Mouse (Mus musculus): Measurements from ENCODE around the gene Tcl1b4.
"Not testable (repeated sequence)": the region's sequence is repeated elsewhere in the genome, so short reads cannot be mapped to it uniquely, and the experiment has no call there.

Gene Tcl1b4

DNA sequence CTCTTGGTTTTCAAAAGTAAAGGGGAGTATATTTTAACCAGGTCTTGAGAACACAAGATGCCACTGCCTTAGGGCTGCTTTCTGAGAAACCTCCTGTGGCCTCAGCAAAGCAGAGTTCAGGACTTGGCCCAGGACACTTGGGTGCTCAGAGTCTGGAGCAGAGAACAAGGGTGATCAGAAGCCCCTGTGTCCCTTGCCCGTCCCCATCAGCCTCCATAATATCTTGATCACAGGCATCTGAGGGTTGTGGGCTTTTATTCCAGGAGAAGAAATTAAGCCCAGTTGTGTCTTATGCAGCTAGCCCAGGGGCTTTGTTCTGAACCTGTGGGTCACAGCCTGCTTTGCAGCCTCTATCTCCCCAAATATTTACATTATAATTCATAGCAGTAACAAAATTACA, at the start of gene Tcl1b4:
Gene Tcl1b4, plus strand, starts transcription at position 301 of the 400 bp plus-strand sequence.
- in situ Hi-C loops (cut with MboI, MseI) = not testable (repeated sequence)

DNA sequence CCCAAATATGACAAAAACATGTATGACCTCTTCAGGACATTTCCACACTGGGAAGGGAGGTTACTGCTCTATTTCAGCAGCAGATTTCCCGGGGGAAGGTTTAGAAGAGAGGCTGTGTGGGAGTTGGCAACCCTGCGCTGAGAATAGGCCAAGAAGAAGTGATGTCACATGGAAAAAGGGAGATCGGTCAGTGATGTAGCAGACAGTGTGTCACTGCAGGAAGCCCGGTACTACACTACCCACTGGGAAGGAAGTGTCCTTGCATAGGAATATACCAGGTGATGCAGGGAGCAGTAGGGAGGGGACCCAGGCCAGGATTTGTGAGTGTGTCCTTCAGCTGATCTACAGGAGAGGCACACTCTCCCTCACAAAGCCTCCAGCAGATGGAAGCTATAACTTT, 46.5 kb upstream of the Tcl1b4 start:
- in situ Hi-C loops (cut with MboI, MseI) = not testable (repeated sequence)

- in situ Hi-C loops (cut with MboI, MseI) = no loop called here
These were observed 42.9 kb upstream of the Tcl1b4 start for GRCm38 (mm10) chr12:105158842-105159241.

DNA sequence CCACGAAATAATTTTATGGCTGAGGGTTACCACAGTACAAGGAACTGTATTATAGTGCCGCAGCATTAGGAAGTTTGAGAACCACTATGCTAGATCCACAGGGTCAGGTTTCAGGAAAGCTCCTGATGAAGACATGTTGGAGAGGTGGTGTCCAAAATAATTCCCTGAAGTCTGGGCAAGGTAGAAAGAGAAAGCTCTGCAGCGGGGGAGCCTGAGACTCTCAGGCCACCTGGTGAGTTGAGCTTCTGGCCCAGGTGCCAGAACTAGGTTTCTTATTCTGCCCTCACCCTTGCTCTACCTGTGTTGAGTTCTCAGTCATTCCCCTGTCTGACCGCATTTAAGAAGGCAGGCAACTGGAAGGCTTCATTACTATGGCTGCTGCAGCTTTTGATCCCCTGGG, 42.4 kb upstream of the Tcl1b4 start, which contains the start of gene Tcl1b1:
Gene Tcl1b1, plus strand, starts transcription at position 301 of the 400 bp plus-strand sequence.
- in situ Hi-C loops (cut with MboI, MseI) = no loop called here

- in situ Hi-C loops (cut with MboI, MseI) = no loop called here
These were observed 35.0 kb upstream of the Tcl1b4 start for GRCm38 (mm10) chr12:105166734-105167133.

DNA sequence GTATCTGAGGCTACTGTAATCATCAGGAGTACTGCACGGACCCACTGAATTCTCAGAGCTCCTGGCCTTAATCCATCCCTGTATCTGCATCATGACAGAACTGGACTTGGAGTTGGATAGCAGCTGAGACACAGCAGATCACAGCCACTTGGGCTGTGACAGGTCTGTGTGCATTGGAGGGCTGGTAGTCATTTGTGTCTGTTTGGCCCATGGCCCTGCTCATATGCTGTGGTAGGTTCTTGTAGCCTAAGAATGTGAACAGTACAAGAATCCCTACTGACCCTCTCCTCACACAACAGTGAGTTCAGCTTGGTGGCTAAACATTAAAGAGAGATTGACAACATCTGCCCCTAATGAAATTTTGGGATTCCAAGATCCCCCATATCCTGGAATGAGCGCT, 28.4 kb upstream of the Tcl1b4 start:
- in situ Hi-C loops (cut with MboI, MseI) = no loop called here

GRCm38 (mm10) chr12:105174318-105174717, 27.4 kb upstream of the Tcl1b4 start:
- in situ Hi-C loops (cut with MboI, MseI) = not testable (repeated sequence)

DNA sequence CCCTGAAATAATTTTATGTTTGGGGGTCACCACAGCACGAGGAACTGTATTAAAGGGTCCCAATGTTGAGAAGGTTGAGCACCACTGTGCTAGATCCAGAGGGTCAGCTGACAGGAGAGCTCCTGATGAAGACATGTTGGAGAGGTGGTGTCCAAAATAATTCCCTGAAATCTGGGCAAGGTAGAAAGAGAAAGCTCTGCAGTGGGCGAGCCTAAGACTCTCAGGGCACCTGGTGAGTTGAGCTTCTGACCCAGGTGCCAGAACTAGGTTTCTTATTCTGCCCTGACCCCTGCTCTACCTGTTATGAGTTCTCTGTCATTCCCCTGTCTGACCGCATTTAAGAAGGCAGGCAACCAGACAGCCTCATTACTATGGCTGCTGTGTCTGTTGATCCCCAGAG, 25.7 kb upstream of the Tcl1b4 start, which contains the start of gene Tcl1b5:
Gene Tcl1b5, plus strand, starts transcription at position 301 of the 400 bp plus-strand sequence.
- in situ Hi-C loops (cut with MboI, MseI) = not testable (repeated sequence)

- in situ Hi-C loops (cut with MboI, MseI) = not testable (repeated sequence)
These were observed 20.6 kb upstream of the Tcl1b4 start for GRCm38 (mm10) chr12:105181040-105181644.

- in situ Hi-C loops (cut with MboI, MseI) = not testable (repeated sequence)
These were observed 12.8 kb upstream of the Tcl1b4 start for GRCm38 (mm10) chr12:105188980-105189379.

DNA sequence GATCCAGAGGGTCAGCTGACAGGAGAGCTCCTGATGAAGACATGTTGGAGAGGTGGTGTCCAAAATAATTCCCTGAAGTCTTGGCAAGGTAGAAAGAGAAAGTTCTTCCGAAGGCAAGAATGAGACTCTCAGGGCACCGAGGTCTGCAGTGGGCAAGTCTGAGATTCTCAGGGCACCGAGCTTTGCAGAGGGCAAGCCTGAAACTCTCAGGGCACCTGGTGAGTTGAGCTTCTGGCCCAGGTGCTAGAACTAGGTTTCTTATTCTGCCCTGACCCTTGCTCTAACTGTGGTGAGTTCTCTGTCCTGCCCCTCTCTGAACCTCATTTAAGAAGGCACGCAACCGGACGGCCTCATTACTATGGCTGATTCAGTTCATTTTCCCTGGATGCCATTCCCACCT, 11.0 kb upstream of the Tcl1b4 start, which contains the start of gene Tcl1b3:
Gene Tcl1b3, plus strand, starts transcription at position 301 of the 400 bp plus-strand sequence.
- in situ Hi-C loops (cut with MboI, MseI) = not testable (repeated sequence)

GRCm38 (mm10) chr12:105199684-105200497, 1.9 kb upstream of the Tcl1b4 start:
- in situ Hi-C loops (cut with MboI, MseI) = not testable (repeated sequence)

DNA sequence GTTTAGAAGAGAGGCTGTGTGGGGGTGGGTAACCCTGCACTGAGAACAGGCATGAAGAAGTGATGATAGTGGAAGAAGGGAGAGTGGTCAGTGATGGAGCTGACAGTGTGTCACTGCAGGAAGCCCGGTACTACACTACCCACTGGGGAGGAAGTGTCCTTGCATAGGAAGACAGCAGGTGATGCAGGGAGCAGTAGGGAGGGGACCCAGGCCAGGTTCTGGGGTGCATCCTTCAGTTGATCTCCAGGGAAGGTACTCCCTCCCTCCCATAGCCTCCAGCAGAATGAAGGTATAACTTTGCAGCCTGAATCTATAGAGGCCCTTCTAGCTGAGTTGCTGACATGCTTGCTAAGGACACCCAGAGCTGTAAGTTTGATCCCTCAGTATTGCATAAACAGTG, 5.3 kb downstream of the Tcl1b4 start:
- in situ Hi-C loops (cut with MboI, MseI) = no loop called here

DNA sequence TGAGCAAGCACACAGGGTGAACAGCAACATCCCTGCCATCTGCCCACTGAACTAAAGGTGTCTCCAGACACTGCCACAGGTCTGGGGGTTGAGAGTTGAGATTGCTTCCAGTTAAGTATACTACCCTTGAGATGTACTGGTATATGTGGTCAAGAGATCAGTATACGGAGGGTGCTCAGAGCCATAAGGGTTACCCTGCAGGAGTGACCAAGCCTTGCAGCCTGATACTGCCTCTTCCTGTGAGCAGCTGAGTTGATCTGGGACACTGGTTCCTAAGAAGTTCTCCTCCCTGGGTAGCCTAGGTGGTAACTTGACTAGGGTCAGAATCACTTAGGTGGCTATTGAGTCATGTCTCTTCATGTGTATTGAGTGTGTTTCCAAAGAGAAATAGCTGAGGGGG, 6.7 kb downstream of the Tcl1b4 start:
- in situ Hi-C loops (cut with MboI, MseI) = no loop called here

- in situ Hi-C loops (cut with MboI, MseI) = no loop called here
These were observed 7.5 kb downstream of the Tcl1b4 start for GRCm38 (mm10) chr12:105209231-105209630.

GRCm38 (mm10) chr12:105217101-105217760, 15.5 kb downstream of the Tcl1b4 start:
- in situ Hi-C loops (cut with MboI, MseI) = no loop called here

DNA sequence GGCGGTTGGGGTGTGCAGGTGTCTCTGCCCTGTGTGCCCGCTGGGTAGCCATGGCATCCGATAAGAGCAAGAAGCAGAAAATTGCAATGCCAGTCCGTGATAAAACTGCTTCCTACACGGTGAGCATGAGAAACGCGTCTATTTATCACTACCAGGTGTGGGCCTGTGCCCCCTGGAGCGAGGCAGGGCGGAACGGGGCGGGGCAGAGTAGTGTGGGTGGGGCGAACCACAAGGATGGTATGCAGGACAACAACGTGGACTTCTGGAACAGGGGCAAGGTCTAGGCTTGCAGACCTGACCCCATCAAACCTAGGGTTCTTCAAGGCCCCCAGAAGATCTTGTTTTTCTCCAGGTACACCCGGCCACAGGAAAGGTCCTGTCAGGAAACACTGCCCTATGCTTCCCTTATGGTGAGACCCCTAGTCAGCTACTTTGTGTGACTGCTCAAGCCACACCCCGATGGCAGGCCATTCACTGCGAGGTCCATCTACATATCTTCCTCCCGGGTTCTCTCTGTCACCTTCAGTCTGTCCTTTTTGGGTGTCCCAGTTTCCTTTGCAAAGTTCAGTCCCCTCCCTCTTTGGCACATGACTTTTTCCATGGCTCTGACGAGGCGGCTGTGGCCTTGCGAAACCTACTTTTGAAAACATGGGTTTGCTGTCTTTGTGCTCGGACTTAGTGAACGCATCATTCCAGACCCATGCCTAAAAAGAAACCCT, 21.0 kb downstream of the Tcl1b4 start, which contains the start of gene Tcl1:
Gene Tcl1, minus strand, starts transcription at position 193 of the 719 bp plus-strand sequence.
- in situ Hi-C loops (cut with MboI, MseI) = no loop called here

DNA sequence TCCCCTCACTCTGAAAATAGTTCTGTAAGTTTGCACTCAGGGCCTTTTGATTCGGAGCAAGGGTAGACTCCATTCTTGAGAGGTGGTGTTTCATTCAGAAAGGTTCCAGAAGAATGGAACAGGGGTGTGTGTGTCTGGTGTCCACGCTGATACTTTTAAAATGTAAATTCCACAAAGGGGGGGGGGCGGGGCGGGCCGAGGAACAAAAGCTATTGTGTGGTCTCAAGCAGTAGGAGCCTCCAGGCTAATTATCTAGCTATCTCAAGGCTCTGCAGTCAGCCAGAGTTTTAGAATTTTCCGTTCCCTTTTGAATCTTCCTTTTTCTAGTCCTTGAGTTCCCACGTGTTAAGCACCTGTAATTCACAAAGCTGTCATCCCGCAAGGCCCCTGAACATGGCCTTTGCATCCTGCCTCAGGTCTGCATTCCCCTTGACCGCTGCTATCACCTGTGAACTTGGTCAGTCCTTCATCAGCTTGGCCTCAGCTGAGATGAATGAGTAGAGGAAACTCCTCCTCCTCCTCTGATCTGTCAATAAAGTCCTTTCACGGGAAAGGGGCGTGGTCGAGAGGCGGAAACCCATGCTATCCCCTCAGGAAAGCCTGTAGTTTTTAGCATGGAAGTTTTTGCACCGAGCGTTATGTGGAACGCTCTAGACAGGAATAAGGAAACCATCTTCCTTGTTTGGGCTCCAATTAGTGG, 23.0 kb downstream of the Tcl1b4 start:
- in situ Hi-C loops (cut with MboI, MseI) = no loop called here

- in situ Hi-C loops (cut with MboI, MseI) = no loop called here
These were observed 32.6 kb downstream of the Tcl1b4 start for GRCm38 (mm10) chr12:105234362-105234761.

DNA sequence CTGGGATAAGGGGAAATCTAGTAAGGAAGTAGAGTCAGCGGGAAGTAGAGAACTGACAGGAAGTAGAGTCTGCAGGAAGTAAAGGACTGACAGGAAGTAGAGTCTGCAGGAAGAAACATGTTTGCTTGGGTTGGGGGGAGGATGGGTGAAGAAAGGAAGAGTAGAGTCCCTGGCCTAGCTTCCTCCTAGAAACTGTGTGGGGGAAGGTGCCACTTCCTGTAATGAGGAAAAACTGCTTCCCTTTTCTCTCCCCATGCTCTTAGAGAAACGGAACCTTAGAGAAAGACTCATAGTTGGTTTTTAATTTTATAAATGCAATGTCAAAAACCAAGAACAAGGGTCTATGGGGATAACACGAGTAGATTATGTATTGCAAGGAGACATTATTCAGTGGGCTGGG, 33.3 kb downstream of the Tcl1b4 start:
- in situ Hi-C loops (cut with MboI, MseI) = no loop called here

- in situ Hi-C loops (cut with MboI, MseI) = no loop called here
These were observed 37.3 kb downstream of the Tcl1b4 start for GRCm38 (mm10) chr12:105239060-105239459.
